Mouse (Mus musculus) lung, postnatal 14 days (tissue): ENCODE results near the gene Zic1.

Experiments
- DNase-seq: peaks from one replicate; pipeline ENCODE4 v3.0.0; 2021

Gene Zic1

DNA sequence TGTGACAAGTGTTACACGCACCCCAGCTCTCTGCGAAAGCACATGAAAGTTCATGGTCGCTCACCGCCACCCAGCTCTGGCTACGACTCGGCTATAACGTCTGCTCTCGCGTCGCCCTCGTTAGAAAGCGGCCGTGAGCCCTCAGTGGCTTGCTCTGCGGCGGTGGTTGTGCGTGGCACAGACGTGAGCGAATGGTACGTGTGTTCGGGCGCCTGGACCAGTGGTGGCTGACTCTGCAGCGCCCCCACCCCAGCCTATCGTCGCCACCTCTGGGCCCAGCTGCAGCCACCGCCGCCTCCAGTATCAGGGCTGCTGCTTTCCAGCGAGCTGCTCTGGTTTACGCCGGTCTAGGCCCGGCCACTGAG, 18.5 kb upstream of the Zic1 start:
- no peak for DNase-seq

DNA sequence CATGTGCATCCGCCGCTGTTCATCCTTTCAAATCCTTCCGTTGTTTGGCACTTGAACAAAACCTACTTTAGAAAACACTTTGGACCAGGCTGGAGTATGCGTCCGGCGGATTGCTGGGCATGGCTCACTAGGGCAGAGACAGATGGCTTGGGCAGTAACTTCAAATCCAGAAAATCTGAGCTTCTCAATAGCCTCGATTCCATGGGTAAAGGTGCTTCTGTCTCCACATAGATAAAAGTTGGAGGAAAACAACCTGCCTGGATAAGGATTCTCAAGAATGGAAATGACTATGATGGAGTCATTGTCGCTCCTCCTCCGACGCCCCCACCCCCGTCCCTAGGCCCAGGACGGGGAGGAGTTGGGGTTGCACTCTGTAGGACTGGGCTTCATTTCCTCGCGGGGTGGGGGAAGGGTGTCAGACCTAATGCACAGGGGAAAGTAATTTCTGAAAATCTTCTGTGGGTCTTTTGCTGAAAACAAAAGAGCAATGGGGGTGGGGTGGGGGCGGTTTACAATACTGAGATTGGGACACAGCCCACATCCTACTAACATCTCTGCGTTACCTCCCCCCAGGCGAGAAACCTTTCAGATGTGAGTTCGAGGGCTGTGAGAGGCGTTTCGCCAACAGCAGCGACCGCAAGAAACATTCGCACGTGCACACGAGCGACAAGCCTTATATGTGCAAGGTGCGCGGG, 18.0 kb upstream of the Zic1 start:
- DNase-seq: no peak

DNA sequence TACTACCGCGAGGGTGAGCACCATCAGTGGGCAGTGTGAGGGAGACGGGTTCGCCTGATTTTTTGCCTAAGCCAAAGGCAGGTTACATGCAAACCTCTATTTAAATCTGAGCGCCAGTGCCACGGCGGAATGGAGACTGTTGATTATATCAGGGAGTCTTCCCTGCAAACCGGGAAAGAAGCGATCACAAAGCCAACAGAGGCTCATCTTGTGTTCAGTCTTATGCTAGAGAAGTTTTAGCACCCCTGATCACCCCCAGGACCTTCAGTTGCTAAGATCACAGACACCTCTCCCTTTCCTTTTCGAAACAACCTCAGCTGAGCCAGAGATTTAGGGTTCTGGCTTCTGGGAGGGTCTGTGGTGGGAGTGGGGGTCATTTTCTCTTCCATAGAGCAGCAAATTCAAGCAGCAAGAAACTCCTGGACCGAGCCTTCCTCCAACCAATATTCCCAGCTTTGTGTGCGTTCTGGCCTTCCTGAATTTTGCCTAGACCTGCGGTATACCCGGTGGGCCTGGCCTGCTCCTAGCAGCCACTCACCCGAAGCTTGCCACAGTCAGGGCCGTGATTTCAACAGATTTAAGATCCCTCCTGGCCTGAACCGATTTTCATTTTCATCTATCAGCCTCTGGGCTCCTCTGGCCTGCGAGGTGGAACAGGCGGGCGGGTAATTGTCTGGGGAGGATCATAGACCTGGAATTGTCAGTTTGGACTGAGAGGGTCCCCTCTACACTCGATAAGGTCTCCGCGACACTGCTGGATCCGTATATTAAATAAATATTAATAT, 17.1 kb upstream of the Zic1 start:
- DNase-seq: no peak

GRCm38 (mm10) chr9:91382111-91382379, 16.4 kb upstream of the Zic1 start:
- DNase-seq: no peak

- DNase-seq: no peak
These were observed 15.9 kb upstream of the Zic1 start for GRCm38 (mm10) chr9:91381284-91382110.

DNA sequence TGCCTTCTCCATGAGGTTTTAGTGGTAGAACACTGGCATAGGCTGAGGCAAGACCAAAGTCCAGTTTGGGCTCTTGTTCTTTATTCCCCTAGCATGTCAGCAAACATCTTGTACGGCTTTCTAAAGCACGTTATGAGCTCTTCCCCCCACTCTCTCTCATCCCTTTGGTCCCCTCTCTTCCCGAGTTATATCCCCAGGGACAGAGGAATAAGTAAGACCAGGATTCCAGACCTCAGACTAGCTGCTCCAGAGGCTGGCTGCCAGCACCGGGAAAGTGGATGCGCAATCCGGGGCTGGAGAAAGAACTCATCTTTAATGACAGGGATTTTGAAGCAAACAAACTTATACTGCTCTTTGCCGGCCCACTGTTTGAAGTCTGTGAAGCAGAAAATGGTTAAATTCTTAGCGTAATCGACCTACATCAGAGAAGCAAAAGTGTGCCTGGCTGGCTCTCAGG, 14.9 kb upstream of the Zic1 start:
- DNase-seq: no peak

- no peak for DNase-seq
These were observed 14.3 kb upstream of the Zic1 start for GRCm38 (mm10) chr9:91379781-91380457.

DNA sequence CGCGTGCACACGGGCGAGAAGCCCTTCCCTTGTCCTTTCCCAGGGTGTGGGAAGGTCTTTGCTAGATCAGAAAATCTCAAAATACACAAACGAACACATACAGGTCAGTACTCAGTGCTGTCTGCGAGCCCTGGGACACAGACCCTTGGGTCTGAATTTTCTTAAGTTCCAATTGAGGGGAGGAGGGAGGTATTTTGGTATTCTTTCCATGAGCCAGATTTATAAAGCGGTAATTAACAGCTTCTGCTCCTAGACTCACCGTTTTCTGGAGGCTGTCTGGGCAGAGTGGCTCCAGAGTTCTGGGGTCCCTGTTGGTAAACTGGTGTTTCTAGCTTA, 13.7 kb upstream of the Zic1 start:
- DNase-seq: no peak

- DNase-seq: no peak
These were observed 13.0 kb upstream of the Zic1 start for GRCm38 (mm10) chr9:91378411-91379299.

DNA sequence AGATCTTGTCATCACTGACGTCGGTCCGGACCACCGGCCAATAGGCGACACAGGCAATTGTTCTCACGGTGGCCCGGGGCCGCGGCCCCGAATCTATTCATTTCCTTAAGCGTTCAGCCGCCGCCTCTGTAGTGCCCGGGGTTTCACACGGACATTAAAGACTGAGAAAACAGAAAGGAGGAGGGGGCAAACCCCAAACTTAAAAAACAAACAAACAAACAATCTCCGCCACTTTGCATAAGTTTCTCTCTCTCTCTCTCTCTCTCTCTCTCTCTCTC, 12.2 kb upstream of the Zic1 start:
- no peak for DNase-seq

- DNase-seq: no peak
These were observed 11.6 kb upstream of the Zic1 start for GRCm38 (mm10) chr9:91377036-91377872.

DNA sequence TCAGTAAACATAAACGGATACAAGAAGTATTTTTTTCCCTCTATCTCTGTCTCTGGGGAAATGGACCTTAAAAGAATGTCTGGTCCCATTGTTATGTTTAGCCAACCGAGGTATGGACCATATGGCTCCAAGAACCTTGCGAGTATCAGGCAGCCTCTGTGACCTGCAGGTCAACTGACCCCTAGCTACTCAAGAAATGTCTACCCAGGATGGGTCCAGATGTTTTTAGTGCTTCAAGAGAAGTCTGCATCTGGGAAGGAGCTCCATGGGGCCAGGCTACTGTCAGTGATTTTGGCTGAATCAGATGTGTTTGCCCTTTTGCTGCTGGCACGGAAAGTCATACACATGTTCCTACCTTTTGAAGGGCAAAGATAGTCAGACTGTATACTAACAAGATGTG, 9.1 kb upstream of the Zic1 start:
- no peak for DNase-seq

GRCm38 (mm10) chr9:91373811-91374575, 8.4 kb upstream of the Zic1 start:
- no peak for DNase-seq

DNA sequence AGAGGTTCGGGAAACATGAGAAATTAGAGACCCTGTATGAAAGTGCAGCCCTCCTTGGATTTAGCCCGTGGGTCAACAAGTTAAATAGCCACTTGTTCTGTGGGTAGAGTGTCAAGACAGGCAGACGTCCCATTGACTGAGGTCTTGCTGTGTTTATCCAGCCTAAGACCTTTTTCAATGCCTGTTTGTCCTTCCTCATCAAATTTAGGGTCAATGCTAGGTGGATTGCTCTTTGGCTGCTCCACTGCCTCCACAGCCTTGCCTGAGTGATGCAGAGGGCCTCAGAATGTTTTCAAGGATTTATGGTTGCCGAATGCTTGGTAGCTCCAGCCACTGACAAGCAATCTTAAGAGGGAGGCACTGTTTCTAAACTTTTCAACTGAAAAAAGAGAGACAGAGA, 6.0 kb upstream of the Zic1 start:
- no peak for DNase-seq

DNA sequence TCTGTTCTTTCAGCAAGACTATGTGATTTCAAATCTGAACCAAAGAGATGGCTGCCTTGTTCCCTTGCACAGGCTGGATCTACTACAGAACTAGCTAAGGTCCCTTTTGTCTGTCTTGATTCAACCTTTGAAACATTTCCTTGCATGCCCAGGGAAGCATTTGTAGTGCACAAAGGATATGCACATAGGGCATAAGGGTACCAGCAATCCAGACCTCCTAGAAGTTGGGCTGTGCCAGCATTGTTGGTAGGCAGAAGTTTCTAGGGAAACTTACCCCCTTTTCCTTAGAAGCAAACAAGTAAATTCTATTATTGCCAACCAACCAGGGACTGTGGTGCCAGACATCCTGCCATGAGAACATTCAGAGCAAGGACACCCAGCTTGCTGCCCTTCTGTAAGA, 5.4 kb upstream of the Zic1 start:
- no peak for DNase-seq

GRCm38 (mm10) chr9:91370191-91370708, 4.6 kb upstream of the Zic1 start:
- no peak for DNase-seq

DNA sequence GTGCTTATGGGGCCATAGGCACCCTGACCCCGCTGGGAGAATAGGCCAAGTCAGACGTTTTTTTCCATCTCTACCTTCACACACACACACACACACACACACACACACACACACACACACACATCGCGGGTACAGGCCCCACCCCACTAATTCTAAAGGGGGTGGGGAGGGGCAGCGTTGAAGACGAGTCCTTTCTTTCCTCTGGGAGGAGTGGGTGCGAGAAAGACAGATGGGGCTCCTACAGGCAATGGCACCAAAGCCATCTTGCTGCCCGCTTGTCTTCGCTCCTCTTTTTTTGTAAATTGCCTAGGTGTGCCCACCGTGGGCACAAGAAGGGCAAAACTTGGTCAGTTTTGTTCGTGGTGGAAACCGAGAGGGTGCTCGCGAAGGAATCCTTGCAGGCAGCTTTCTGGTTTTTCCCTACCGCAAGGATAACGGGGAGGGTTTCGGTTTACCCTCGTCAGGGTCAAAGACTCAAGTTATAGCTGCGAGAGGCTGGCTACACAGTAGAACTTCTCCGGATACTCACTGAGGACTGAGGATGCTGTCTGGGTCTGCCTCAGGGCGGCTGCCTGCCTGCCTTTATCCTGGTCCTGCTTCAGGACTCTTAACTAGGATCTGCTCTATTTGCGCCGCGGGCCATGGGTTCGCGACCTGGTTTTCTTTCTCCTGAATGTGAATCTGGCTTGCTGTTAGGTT, 3.8 kb upstream of the Zic1 start:
- no peak for DNase-seq

- no peak for DNase-seq
These were observed 3.3 kb upstream of the Zic1 start for GRCm38 (mm10) chr9:91368946-91369292.

GRCm38 (mm10) chr9:91368150-91368549, 2.5 kb upstream of the Zic1 start:
- no peak for DNase-seq
